Mouse (Mus musculus): Measurements from ENCODE around the gene Dcaf6.
A peak's percentile ranks its signal among the peaks of the same experiment; 100 is the strongest.

- TF ChIP-seq CTCF (IDR thresholded peaks at IDR 0.05 in 2 of 3, conservative IDR thresholded peaks at IDR 0.05 in 1 of 3; ENCODE audit: control insufficient read depth in 1 of 3, insufficient read depth in 1 of 3, low read depth in 2 of 3, low read length in 3 of 3, poor library complexity in 1 of 3, severe bottlenecking in 1 of 3) (no peak), EP300 (IDR thresholded peaks at IDR 0.05; ENCODE audit: low read depth in 1 of 2, low read length in 2 of 2) (peak in 1 of 2 experiments; percentile 14; a peak in 1 of 4 replicates), RAD21 (IDR thresholded peaks at IDR 0.05; ENCODE audit: low read depth, low read length) (no peak)
Measured at GRCm38 (mm10) chr1:165459041-165459502, 1.2 kb downstream of the Dcaf6 start.
